Mouse (Mus musculus) adrenal gland, adult 18-20 months (tissue): Measurements from ENCODE around the gene Sdhd. TPM values are rescaled to one million over a fixed set of nuclear protein-coding genes. Genes with fewer than 3 reads are reported as not detected.
"Not testable (repeated sequence)": the region's sequence is repeated elsewhere in the genome, so short reads cannot be mapped to it uniquely, and the experiment has no call there.

Experiments
- DNase-seq, 2 experiments: peaks; one replicate each; pipeline ENCODE4 v3.0.0; 2021 to 2022; ENCODE audit warnings: low spot score in 2 of 2
- long read RNA-seq, 2 experiments: library from polyadenylated mRNA; stranded (forward); transcript quantifications; one replicate each; pipeline ENCODE4 v2.0.0; 2021
- total RNA-seq, 2 experiments: library from RNA; stranded (reverse); gene quantifications; 1 replicate in 1 of 2; 2 replicates in 1 of 2; pipeline ENCODE4 v1.2.3; 2021

The Sdhd gene
- total RNA-seq, result 100 to 1,000 TPM; 260 to 414 TPM
- long read RNA-seq, experiment 1, transcript Sdhd-201 (4 exons, 1,231 nt), result major isoform, 192 of 209 reads
- long read RNA-seq, experiment 1, partial matches to known transcripts, result 14 of 209 reads
- long read RNA-seq, experiment 1, other reads (novel, unspliced or antisense), result 3 of 209 reads
- long read RNA-seq, experiment 2, transcript Sdhd-201 (4 exons, 1,231 nt), result major isoform, 482 of 536 reads
- long read RNA-seq, experiment 2, partial matches to known transcripts, result 40 of 536 reads
- long read RNA-seq, experiment 2, other reads (novel, unspliced or antisense), result 14 of 536 reads

GRCm38 (mm10) chr9:50603189-50603997 lies at the start of gene Sdhd, which contains the start of gene Timm8b:
Sdhd (minus strand) TSS chr9:50603812.
Timm8b (plus strand) TSS chr9:50603910.
- DNase-seq, result peak; percentile 86 to 87

- no peak for DNase-seq
Measured at GRCm38 (mm10) chr9:50650503-50650902, 46.9 kb upstream of the Sdhd start.

- DNase-seq, result no peak
Measured at GRCm38 (mm10) chr9:50646826-50647370, 43.3 kb upstream of the Sdhd start.

GRCm38 (mm10) chr9:50634270-50634669 lies 30.7 kb upstream of the Sdhd start:
- DNase-seq, result no peak

DNA sequence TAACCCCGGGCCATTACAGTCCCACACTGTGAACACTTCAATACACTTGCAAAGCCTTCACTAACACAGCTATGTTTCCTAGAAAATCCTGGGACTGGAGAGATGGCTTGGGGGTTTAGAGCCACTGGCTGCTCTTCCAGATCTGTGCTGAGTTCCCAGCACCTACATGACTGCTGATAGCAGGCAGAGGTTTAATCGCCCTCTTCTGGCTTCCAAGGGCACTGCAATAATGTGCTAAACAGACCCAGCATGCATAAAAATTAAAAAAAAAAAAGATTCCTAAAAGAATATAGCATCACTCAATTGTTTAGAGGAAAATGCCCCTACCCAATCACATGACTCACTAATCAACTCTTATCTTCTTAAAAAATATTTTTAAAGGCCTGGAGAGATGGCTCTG lies 29.4 kb upstream of the Sdhd start:
- no peak for DNase-seq

GRCm38 (mm10) chr9:50632016-50632688 lies 28.5 kb upstream of the Sdhd start:
- DNase-seq, result no peak

DNA sequence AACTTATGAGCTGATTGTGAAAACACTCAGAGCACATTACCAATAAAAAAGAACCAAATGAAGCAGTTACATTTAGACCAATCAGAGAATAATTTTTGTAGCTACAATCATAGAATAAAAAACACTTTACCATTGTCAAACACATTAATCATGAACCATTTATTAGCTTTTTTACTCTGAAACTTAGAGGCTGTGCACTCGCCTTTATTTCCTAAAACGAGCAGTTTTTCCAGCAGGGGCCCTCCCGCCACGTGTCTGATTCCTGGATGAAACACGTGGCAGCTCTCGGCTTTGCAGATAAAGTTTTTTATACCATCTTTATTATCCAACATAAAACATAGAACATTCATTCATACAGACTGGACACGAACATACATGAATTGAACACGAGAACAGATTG lies 27.3 kb upstream of the Sdhd start:
- not testable (repeated sequence) for DNase-seq

DNA sequence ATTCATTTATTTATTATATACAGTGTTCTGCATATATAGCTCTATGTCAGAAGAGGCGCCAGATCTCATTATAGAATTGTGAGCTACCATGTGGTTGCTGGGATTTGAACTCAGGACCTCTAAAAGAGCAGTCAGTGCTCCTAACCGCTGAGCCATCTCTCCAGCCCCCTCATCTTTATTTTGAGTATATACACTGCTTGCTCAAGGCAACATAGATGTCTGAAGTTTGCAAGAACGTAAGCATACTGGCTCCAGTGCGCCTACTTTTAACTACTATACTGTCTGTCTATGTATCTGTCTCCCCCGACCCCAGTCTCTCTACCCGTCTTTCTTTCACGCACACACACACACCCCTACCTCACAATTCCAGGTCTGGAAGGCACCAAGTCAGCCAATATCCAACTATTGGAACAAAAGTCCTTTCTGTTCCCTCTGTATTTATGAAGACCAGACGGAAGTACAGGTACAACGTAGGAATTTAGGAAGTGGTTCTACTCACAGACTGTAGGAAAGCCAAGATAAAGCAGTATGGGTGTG lies 14.2 kb upstream of the Sdhd start:
- DNase-seq, result no peak

DNA sequence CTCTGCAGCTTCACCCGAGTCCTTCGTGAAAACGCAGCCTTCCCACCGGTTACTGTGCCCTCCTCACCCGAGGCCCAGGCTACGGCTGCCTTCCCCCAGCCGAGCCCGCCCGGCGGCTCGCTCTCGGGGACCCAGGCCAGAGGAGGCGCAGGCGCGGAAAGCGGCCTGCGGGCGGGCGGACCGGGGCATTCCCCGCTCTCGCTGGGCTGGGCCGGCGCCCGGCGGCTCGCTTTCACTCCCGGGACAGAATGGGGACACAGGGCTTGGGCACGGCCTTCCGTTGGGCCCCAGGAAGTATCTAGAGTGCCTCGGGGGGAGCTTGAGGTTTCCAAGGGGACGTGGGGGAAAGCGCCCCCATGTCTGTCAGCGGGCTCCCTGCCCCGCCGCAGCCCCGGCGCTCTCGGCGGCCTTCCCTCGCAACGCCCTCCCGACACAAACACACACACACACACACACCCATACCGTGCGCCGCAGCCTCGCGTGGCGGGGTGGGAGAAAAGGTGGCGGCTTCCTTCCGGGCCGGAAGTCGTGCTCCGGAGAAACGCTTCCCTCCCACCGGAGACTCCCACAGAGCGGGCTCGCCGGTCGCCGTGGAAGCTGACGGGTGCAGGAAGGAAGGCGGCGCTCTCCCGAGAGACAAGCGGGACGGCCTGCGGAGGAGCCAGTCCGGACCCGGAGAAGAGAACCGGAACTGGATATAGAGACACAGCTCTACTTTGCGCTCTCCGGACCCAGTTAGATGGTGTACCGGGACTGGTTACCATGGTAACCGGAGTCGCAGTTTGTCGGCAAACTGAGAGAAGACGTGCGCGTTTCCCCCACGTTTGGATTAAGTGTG lies 13.4 kb upstream of the Sdhd start, which contains the start of the genes Pih1d2 and Nkapd1:
Pih1d2 (plus strand) TSS at position 556 of the 838 bp plus-strand sequence.
Nkapd1 (minus strand) TSS at position 699 of the 838 bp plus-strand sequence.
- DNase-seq, result peak; percentile 82 to 85

DNA sequence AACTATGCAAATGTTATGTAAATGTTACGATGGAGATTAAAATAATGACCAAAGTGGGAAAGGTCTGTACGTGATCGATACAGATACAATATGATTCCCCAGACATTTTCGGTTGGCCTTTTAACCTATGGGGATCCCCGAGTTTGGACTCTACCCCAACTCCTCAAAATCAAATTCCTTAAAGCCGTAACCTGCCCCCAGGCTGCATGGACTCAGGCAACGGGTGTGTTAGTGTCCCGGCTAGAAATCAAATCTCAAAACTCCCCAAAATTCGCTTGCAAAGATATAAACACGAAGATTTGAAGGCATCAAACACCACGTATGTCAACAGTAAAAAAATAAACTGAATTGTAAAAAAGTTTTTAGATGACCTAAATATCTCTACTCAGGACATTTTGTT lies 12.5 kb upstream of the Sdhd start:
- no peak for DNase-seq

DNA sequence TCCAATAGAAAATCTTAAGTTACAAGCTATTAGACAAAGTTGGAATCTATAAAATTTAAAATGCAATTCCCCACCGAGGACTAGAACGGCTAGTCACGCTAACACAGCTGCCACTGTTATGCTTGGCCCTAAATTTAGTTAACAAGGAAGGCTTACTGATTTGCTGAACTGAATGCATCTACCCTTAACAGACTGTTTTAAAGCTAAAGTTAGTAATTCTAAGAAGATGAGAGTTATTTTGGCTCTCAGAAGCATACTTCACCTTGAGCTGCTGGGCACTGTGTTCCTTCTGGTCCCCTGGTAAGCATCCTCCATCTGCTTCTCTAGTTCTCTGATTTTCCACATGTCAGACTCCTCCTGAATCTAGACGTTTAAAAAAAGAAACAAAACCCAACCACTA lies 8.5 kb upstream of the Sdhd start:
- no peak for DNase-seq

DNA sequence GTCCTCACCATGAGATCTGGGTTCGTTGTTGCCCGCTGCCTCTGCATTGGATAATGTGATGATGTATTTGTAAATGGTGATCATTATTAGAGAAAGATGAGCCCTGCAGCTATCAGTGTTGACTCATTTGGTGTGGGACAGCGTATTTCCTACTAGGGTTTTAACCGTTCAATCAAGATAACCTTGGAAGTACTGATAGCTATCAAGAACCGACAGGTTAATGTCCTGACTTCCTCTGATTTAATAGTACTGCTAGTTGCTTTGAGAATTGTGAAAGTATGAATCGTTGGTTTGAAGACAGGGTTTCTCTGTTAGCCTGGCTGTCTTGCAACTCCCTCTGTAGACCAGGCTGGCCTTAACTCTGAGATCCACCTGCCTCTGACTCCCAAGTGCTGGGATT lies 726 bp upstream of the Sdhd start:
- DNase-seq, result no peak

DNA sequence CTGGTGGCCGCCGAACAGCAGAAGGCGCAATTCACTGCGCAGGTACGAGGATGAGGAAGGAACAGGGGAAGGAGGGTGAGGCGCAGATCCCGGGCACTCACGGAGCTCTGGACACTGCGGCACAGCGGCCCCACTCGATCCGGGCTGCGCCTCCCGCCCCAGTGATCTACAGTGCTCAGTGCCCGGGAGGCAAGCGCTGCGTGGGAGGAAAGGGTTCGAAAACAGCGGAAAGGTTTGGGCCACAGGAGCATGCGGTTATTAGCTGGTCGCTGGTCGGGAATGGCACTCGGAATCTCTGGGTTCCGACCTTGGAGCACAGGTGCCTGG lies 349 bp upstream of the Sdhd start:
- no peak for DNase-seq

- DNase-seq, result no peak
Measured at GRCm38 (mm10) chr9:50602055-50602845, 1.4 kb downstream of the Sdhd start.

DNA sequence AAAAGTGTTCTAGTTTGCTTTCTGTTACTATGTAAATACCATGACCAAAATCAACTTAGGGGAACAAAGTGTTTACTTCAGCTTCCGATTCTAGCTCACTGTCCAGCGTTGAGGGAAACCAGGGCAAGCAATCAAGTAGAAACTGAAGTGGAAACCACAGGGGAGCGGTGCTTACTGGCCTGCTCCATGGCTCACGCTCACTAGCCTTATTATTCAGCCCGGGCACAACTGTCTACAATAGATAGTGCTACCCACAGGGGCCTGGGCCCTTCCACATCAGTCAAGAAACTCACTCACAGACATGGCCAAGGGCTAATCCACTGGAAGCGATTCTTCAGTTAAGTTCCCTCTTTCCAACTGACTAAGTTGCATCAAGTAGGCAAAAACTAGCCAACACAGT lies 2.1 kb downstream of the Sdhd start:
- no peak for DNase-seq

GRCm38 (mm10) chr9:50596973-50597372 lies 6.6 kb downstream of the Sdhd start:
- no peak for DNase-seq

GRCm38 (mm10) chr9:50594794-50595417 lies 8.7 kb downstream of the Sdhd start:
- DNase-seq, result no peak

DNA sequence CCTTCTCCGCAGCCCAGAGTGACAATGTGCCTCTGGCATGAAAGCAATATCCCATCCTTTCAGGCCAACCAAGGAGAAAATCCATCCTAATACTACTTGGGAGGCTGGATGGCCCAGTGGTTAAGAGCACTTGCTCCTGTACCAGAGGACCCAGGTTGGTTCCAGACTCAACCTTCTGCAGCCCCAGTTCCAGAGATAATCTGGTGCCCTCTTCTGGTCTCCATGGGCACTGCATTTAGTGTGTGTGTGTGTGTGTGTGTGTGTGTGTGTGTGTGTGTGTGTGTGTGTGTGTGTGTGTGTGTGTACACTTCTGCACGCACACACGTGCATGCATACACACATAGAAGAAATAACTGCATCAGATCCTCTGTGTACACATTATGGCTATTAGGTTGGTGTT lies 10.1 kb downstream of the Sdhd start:
- DNase-seq, result peak; percentile 16 to 40

GRCm38 (mm10) chr9:50592955-50593354 lies 10.7 kb downstream of the Sdhd start:
- DNase-seq, result no peak
